Mouse (Mus musculus) C2C12 (cell line): Measurements from ENCODE around the gene Mydgf. TPM values are rescaled to one million over a fixed set of nuclear protein-coding genes. Genes with fewer than 3 reads are reported as not detected.
A peak's percentile ranks its signal among the peaks of the same experiment; 100 is the strongest.

ENCODE experiments used
- H3K27me3 ChIP-seq: one replicate; pipeline ENCODE4 v1.6.1; 2011; ENCODE audit not compliant: control insufficient read depth, insufficient read depth, insufficient read length
- H3K36me3 ChIP-seq: one replicate; pipeline ENCODE4 v1.6.1; 2011; ENCODE audit not compliant: control insufficient read depth, insufficient read depth
- H3K4me3 ChIP-seq: one replicate; pipeline ENCODE4 v1.5.1; 2011; ENCODE audit warnings: mild to moderate bottlenecking, control low read depth; ENCODE audit not compliant: poor library complexity, insufficient read depth, severe bottlenecking
- H3K79me2 ChIP-seq: one replicate; pipeline ENCODE4 v1.6.1; 2011; ENCODE audit not compliant: control insufficient read depth, insufficient read depth
- H3K79me3 ChIP-seq: one replicate; pipeline ENCODE4 v1.6.1; 2011; ENCODE audit warnings: low read depth, control low read depth
- H3ac ChIP-seq: one replicate; pipeline ENCODE3; 2011; ENCODE audit warnings: low read depth; ENCODE audit not compliant: control insufficient read depth, insufficient read length
- CEBPB ChIP-seq: IDR thresholded peaks from one replicate; pipeline ENCODE4 v1.6.1; 2011; ENCODE audit warnings: low read depth, mild to moderate bottlenecking, control low read depth, moderate library complexity
- CTCF ChIP-seq: IDR thresholded peaks from one replicate; pipeline ENCODE4 v1.5.1; 2011; ENCODE audit not compliant: control insufficient read depth, insufficient read depth, insufficient read length
- FOSL1 ChIP-seq: IDR thresholded peaks from one replicate; pipeline ENCODE4 v1.8.0; 2011; ENCODE audit warnings: mild to moderate bottlenecking, low read length; ENCODE audit not compliant: poor library complexity, insufficient read depth, severe bottlenecking
- MAX ChIP-seq: IDR thresholded peaks from one replicate; pipeline ENCODE4 v1.6.1; 2011; ENCODE audit warnings: mild to moderate bottlenecking, control low read depth
- MYOD1 ChIP-seq: IDR thresholded peaks from one replicate; pipeline ENCODE4 v1.6.1; 2011; ENCODE audit warnings: low read depth; ENCODE audit not compliant: control insufficient read depth, insufficient read length
- MYOG ChIP-seq: IDR thresholded peaks from one replicate; pipeline ENCODE4 v1.6.1; 2011; ENCODE audit not compliant: control insufficient read depth, insufficient read length; ENCODE audit errors: extremely low read depth
- USF1 ChIP-seq: IDR thresholded peaks from one replicate; pipeline ENCODE4 v1.6.1; 2011; ENCODE audit warnings: low read depth, mild to moderate bottlenecking, control low read depth, moderate library complexity
- polyA plus RNA-seq: library from polyadenylated mRNA; unstranded; fragments of >200 nt; fragmentation: generic; extraction: Trizol; gene quantifications from one replicate; pipeline ENCODE4 v1.2.1, GENCODE M21; 2012; ENCODE audit warnings: missing spikeins

The Mydgf gene
- polyA plus RNA-seq, 1 experiment: 106 TPM

GRCm38 (mm10) chr17:56185281-56186141, 1.8 kb upstream of the Mydgf start:
- Histone ChIP-seq H3K79me3 (peaks cover 5% of the 10 kb centered on the region), H3K27me3 (no peaks in the 10 kb centered on the region), H3K79me2 (peaks cover 19% of the 10 kb centered on the region), H3K4me3 (no peak overlapping the region), H3K36me3 (peaks cover 36% of the 10 kb centered on the region), H3ac (peak overlapping the region; percentile 19)
- no peak for TF ChIP-seq MYOD1
- TF ChIP-seq CEBPB: no peak
- no peak for TF ChIP-seq FOSL1
- no peak for TF ChIP-seq MYOG
- no peak for TF ChIP-seq USF1
- no peak for TF ChIP-seq CTCF
- no peak for TF ChIP-seq MAX

GRCm38 (mm10) chr17:56182975-56183657, 604 bp downstream of the Mydgf start:
- Histone ChIP-seq H3K36me3 (peaks cover 41% of the 10 kb centered on the region), H3K4me3 (peak overlapping the region; percentile 98), H3K27me3 (no peaks in the 10 kb centered on the region), H3ac (peak overlapping the region; percentile 95), H3K79me2 (peaks cover 24% of the 10 kb centered on the region), H3K79me3 (peaks cover 5% of the 10 kb centered on the region)
- TF ChIP-seq CTCF (no peak), MYOD1 (no peak), USF1 (no peak), CEBPB (no peak), MAX (no peak), FOSL1 (no peak), MYOG (no peak)

DNA sequence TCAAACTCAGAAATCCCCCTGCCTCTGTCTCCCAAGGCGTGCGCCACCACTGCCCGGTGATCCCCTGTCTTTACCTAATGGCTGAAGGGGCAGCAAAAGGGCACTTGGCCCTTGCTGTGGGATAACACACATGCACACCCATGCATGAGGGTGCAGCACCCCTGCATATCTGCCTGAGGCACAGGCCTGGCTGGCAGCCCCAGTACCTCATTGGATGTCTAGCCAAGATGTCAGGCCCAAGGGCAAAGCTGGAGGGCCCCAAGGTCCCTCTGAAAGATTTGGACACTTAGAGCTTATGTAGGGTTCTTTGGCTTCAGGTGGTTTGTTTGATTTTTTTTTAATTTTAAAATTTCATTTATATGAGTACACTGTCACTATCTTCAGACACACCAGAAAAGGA, 8.3 kb downstream of the Mydgf start:
- H3K79me2 ChIP-seq: peaks cover 4% of the 10 kb centered on the region
- no peaks in the 10 kb centered on the region for H3K27me3 ChIP-seq
- H3K4me3 ChIP-seq: no peak overlapping the region
- peaks cover 36% of the 10 kb centered on the region for H3K36me3 ChIP-seq
- TF ChIP-seq CTCF (no peak), MYOD1 (no peak), MAX (no peak), USF1 (no peak), MYOG (no peak), FOSL1 (no peak), CEBPB (no peak)
- H3K79me3 ChIP-seq: no peaks in the 10 kb centered on the region
- H3ac ChIP-seq: no peak overlapping the region

- TF ChIP-seq MAX (no peak), CEBPB (no peak), MYOD1 (no peak), USF1 (no peak), CTCF (no peak), MYOG (no peak), FOSL1 (no peak)
- Histone ChIP-seq H3K79me2 (no peaks in the 10 kb centered on the region), H3ac (no peak overlapping the region), H3K79me3 (no peaks in the 10 kb centered on the region), H3K4me3 (no peak overlapping the region), H3K36me3 (peaks cover 21% of the 10 kb centered on the region), H3K27me3 (no peaks in the 10 kb centered on the region)
Measured at GRCm38 (mm10) chr17:56173401-56174046, 10.2 kb downstream of the Mydgf start.

GRCm38 (mm10) chr17:56171881-56172280, 11.8 kb downstream of the Mydgf start:
- Histone ChIP-seq H3K79me2 (no peaks in the 10 kb centered on the region), H3K27me3 (no peaks in the 10 kb centered on the region), H3K79me3 (no peaks in the 10 kb centered on the region), H3K36me3 (peaks cover 7% of the 10 kb centered on the region), H3K4me3 (no peak overlapping the region), H3ac (no peak overlapping the region)
- TF ChIP-seq CTCF: no peak
- no peak for TF ChIP-seq USF1
- no peak for TF ChIP-seq FOSL1
- no peak for TF ChIP-seq MYOD1
- no peak for TF ChIP-seq MYOG
- TF ChIP-seq MAX: no peak
- TF ChIP-seq CEBPB: no peak
